Mouse (Mus musculus) liver, embryonic 14.5 days (tissue): ENCODE data around the gene Fyn.

Experiments
- CTCF ChIP-seq: IDR thresholded peaks from 2 replicates; pipeline ENCODE4 v1.5.1; 2016; ENCODE audit warnings: antibody characterized with exemption, low read depth, control low read depth
- EP300 ChIP-seq: IDR thresholded peaks from 2 replicates; pipeline ENCODE4 v1.6.1; 2016; ENCODE audit warnings: antibody characterized with exemption, low read depth

- TF ChIP-seq CTCF (no peak), EP300 (no peak)
Observed at GRCm38 (mm10) chr10:39540995-39541394, 172.3 kb downstream of the Fyn start.
